Mouse (Mus musculus) cerebellum, postnatal 14 days (tissue): ENCODE measurements around the gene Treh.

Experiments used
- DNase-seq, 2 experiments: peaks; one replicate each; pipeline ENCODE4 v3.0.0; 2021; ENCODE audit warnings: mixed read lengths in 2 of 2

Gene Treh

GRCm38 (mm10) chr9:44717822-44718242, 44.8 kb downstream of the Treh start:
- peak; percentile 94 to 95 for DNase-seq

DNA sequence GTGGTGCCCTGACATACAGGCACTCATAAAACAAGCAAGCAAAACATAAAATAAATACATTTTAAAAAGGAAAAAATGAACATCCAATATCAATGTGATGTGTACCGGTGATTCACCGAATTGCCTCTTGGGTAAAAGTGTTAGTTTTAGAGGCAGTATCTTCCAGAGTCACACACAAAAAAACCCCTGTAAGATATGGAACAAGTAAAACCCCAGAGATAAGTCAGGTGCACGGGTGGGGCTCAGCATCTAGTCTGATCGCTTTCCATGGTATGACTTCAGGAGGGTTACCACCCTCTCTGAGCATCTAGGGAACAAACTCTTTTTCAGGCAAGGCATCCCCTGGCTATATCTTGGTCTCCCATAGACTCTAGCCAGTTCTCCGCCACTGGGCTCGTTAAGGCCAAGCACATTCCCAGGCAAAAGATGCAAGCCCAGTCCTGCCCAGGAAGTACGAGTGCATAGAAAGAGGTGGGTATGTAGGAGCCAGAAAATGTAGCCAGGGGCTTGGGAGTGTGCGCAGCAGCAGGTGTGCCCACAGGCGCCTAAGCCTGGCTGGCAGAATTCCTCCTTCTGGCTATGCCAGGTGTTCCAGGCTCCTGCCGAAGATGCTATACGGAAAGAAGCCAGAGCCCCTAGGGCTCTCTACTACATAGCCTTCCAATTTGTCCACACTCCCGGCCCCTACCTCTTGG, 46.1 kb downstream of the Treh start:
- DNase-seq, result peak; percentile 78 to 85

DNA sequence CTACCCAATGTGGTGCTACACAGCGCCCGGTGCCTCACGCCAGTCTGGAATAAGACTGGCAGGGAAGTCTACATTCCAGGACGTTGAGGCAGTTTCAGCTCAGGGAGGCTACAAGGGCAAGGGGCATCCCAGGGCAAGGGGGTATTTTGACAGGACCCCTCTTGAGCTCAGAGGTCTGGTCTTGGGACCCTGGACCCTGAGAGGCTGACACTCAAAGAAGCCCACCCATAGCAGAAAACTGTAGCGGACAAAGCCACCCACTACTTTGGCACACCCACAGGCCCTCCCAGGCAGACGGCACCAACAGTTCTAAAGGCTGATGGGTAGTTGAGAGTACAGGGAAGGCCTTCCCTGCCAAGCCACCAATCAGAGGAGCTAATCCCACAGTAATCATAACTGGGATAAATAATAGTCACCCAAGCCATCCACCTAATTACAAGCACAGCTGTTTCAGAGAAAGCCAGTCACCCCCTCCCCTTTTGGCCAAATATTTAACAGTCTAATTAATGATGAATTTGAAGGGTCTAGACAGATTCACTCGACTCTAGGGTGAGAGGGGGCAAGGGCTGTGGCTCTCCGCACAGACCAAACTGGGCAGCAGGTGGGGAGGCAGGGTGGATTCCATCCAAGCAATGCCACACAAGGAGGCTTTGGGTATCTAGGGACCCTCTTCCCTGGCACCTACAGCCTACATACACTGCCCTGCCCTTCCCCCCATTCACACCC, 46.8 kb downstream of the Treh start:
- no peak for DNase-seq

DNA sequence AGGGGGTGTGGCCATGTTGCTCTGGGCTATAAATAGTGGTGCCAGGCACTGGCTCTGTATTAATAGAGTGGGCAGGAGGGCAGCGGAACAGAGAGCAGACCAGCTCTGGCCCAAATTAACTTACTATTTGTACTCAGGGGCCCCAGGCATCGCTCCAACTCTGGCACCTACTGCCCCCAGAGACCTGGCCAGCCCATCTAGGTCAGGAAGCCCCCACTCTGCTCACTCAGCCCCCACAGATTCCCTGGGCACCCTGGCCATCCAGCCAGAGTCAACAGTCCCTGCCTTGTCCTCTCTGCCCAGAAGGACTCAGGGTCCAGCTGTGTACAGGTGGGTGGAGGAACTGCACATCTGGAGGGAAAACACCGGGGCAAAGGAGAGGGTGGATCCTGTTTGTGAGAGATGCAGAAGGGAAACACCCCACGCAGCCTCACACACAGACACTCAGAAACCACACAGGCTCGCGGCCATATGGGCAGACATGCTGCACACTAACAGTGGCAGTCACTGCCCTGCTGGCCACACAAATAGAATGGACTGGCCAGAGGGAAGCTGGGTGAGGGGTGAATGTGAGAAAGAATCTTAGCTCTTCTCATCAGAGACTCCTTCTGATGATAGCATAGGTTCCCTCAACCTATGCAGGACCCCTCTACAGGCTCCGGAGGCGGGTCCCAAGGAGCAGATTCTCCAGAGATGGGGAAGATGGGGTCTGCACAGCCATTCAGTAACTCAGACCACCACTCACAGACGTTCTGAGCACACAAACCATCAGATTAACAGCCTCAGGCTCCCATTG, 47.5 kb downstream of the Treh start:
- peak; percentile 75 to 76 for DNase-seq

- DNase-seq, result peak; percentile 93
These were observed 48.3 kb downstream of the Treh start for GRCm38 (mm10) chr9:44721154-44721876.

DNA sequence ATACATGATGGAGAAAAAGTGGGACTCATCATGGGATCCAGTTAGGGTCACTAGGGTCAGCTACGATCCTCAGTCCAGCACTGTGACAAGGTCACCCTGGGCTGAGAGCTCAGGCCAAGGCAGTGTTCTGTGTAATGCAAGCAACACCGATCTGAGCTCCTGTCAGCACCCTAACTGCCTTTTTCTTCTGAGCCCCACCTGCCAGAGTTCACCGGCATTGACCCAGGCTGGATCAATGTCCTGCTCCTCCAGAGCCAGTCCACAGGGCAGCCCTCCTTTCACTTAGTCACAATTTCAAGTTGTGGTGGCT, 48.8 kb downstream of the Treh start:
- DNase-seq, result no peak

GRCm38 (mm10) chr9:44722575-44722974, 49.5 kb downstream of the Treh start:
- peak in 1 of 2 experiments; percentile 23 for DNase-seq

DNA sequence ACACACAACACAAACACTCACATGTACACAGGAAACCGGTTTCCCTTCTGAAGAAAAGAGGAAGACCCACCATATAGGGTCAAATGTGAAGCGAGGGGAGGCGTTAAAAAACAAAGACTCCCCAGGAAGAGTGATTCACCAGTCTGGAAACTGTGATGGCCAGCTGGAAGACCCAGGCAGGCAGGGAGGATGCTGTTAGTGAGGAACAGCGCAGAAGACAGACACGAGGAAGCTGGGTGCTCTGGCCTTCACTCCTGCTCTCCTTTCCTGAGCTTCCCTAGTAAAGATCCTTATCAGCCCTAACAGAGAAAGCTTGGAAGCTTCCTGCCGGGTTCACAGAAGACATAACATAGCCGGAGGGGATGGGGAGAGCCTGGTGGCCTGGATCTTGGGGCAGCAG, 50.0 kb downstream of the Treh start:
- DNase-seq, result peak in 1 of 2 experiments; percentile 23

DNA sequence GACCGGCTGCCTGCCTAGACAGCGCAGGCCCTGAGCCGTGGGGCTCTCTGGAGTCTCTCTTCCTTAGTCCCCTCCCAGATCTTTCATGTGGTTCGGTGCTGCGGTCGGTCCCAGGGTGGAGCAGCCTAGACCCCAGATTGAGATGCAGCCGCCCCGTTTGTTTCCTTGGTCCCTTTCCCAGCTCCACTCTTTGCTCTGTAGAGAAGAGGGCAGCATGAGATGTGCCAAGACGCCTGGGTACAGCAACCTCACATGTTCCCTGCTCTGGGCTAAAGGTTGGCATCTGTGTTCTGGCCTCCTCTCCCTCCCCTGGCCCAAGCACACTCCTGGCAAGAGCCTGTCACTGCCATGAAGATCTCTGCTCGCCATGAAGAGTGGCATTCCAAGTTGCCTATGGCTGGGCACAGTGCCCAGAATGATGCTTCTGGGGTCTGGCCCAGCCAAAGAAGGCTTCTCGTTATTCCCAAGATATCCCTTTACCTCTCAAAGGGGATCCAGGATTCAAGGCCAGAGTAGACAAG, 50.5 kb downstream of the Treh start:
- peak; percentile 46 to 47 for DNase-seq

DNA sequence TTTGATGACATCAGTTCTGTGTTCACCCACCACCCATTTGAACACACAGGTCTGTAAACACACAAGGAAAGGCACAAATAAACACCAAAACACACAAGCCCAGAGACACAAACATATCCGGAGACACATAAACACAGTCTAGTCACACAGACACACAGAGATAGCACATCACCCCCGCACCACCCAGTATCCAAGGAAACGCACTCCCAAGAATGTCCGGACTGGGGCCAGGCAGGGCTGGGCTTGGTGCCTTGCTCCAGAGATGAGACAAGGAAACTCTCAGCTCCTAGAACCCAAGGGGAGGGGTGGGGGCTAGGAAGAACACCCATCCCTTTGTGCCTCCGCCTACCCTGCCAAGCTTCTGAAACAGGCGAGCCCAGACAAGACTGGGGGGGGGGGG, 51.2 kb downstream of the Treh start:
- peak in 1 of 2 experiments; percentile 47 for DNase-seq

DNA sequence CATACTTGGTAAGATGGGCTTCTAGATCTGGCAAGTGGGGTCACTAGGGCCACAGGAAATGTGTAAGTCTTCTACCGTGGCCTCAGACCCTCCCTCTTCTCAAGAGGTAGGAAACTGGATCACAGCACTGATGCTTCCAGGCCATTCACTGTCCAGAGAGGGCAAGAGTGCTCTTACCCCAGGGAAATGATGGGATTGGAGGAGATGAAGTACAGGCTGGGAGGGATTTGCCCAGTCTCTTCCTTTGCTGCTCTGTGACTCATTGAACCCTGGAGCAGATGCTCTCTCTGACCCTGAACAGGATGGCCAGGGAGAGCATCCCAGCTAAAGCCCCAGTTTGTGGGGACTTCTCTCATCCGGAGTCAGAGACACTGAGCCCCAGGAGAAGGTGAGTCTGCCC, 51.6 kb downstream of the Treh start:
- DNase-seq, result no peak

GRCm38 (mm10) chr9:44726431-44727146, 53.6 kb downstream of the Treh start:
- no peak for DNase-seq

DNA sequence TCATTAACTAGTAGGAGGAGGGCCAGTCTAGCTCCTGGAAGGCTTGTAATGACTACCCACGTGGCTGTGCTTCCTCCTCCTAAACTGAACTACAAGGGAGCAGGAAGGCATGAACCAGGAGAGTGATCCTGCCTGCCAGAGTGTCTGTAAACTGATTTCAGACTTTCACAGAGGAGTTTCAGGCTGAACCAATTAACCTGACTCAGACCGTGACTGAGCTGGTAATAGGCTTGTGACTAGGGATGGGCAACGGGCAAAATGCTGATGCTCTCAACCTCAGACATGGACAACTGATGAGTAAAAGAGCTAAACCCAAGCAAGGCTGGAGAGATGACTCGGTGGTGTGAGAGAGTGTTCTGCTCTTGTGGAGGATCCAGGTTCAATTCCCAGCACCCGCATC, 54.4 kb downstream of the Treh start:
- DNase-seq, result no peak

DNA sequence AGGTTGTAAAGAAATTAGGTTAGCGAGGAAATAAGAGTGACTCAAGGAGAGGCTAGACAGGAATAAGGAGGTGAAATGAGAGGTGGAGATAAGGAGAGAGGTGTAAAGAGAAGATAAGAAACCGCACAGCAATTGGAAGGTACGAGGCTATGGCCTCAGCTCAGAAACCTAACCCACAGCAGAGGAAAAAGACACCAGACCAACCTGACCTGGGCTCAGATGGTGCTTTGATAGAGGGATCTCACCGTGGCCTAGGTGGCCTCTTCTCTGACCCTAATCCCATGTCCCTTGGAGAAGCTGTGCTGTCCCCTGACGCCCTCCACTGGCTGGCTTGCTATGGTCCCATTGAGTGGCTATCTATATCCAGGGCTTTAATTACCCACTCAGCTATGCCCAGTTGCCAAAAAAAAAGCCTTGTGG, 59.1 kb downstream of the Treh start:
- DNase-seq, result no peak

- no peak for DNase-seq
These were observed 60.0 kb downstream of the Treh start for GRCm38 (mm10) chr9:44732921-44733530.

DNA sequence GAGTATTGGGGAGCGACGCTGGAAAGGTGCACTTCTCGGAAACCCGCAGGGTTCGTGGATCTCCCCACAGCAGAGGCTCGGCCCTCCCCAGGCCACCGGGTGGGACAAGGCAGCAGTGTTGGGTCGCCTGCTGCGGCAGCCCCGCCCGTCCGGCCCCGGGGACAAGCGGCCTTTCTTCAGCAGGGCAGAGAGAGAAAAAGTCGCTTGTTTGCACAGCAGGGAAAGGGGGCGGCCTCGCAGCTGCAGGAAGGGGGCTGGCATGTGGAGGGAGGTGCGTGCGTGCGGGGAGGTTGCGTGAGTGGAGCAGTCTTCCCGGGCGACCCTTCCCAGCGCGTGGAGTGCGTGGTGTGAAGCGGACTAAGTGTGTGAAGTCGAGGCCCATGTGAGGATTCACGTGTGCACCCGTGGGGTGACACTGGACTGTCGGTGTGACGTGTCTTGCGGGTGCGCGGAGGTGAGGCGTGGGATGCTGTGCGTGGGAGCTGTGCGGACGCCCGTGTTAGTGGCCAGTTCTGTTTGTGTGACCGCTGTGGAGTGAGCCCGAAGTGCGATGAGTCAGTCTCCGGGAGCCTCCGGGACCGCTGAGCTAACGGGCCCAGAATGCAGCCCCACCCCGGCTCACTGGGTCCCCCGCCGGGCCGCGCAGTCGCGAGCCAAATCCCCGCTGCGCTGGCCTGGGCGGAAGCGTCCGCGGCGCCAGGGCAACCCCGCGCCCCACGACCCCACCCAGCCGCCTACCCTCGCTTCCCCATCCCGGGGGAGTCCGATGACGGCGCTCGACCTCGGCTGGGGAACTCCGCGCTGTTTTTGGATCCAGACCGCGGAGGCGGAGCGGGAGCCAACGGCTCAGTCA, 60.9 kb downstream of the Treh start:
- DNase-seq, result peak; percentile 48 to 51

GRCm38 (mm10) chr9:44734524-44735494, 61.8 kb downstream of the Treh start, which contains the start of gene Phldb1:
Gene Phldb1 (minus strand): TSS chr9:44735198.
- DNase-seq, result peak; percentile 55 to 72

DNA sequence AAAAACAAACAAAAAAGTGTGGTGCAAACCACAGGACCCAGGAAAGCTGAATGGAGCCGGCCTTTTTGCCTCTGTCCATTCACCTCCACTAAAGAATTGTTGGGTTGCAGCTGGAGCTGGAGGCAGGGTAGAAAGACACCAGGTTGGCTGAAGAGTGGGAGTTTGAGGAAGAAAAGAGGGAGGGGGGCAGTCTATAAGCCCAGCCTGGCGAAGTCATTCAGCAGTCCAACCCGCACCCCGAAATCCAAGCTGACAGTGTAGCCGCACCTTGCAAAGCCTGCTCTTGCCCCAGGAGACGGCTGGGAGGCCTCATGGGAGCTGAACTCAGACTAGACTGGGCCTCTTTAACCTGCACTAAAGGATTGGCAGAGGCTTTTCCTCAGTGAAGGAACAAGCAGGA, 62.9 kb downstream of the Treh start:
- no peak for DNase-seq
